Mouse (Mus musculus): ENCODE measurements around the gene Bicd2.

Gene Bicd2

DNA sequence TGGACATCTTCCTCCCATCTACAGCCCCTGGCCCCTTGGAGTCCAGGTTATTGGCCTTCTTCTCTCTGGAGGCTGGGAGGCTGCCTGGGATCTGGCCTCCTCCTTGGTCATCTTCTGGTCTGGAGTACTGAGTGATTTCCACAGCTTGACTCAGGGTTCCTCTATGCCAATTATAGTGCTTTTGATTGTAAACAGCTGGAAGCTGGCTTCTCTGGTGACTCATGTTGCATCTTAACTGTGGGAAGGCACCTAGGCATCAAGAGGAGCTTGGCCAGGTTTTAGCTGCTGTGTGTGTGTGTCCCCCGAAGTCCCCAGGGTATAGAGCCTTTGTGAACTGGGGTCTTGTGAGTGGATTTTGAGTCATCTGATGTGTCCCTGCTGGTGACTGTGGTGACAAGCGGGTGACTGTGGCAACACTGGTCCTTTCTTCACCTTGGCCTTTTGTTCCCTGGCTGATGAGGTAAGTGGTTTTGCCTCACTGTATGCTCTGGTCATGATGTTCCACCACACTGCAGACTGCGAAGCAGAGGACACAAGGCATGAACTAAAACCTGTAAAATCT lies 53.6 kb downstream of the Bicd2 start:
- in situ Hi-C loops (cut with MboI, MseI) = loop anchor here in 1 of 2 experiments (10.0 kb wide), 1 partner anchor 890 kb away; no protein-coding TSS in a partner anchor

- in situ Hi-C loops (cut with MboI, MseI) = loop anchor here in 1 of 2 experiments (10.0 kb wide), 1 partner anchor 892 kb away; no protein-coding TSS in a partner anchor
Observed at GRCm38 (mm10) chr13:49396798-49397197, 55.4 kb downstream of the Bicd2 start.

DNA sequence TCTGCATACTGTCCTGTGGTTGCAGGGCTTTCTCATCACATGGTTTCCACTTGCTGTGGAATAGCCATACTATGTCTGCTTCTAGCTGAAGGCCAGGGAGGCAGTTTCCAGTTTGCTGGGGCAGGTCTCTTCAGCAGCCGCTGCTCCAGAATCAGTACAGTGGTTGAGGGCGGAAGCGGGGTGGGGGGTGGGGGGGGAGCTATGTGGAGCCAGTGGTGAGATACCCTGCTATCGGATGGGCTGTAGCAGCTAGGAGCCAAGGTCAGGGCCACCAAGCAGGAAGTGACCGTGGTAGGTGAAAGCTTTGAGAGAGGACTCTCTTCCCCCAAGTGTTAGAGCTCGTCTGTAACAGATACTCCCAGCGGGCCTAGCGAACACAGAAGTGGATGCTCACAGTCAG lies 56.8 kb downstream of the Bicd2 start:
- in situ Hi-C loops (cut with MboI, MseI) = loop anchor here in 1 of 2 experiments (10.0 kb wide), 1 partner anchor 893 kb away; no protein-coding TSS in a partner anchor

DNA sequence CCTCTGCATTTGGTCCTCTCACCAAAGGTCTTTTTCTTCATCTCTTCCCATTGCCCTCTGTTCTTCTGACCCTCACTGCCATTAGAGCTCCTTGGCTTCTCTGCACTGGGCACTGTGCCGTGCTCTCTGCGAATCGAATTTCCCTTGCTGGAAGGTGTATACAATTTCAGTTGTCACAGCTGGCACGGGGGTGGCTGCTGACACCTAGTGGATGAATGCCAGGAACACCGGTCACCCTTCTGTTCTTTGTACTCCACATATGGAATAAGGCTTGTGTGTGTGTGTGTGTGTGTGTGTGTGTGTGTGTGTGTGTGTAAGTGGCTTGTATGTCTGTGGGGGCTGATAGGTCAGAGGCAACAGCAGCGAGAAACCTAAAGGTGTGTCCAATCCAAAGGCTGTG lies 58.8 kb downstream of the Bicd2 start:
- in situ Hi-C loops (cut with MboI, MseI) = no loop called here

DNA sequence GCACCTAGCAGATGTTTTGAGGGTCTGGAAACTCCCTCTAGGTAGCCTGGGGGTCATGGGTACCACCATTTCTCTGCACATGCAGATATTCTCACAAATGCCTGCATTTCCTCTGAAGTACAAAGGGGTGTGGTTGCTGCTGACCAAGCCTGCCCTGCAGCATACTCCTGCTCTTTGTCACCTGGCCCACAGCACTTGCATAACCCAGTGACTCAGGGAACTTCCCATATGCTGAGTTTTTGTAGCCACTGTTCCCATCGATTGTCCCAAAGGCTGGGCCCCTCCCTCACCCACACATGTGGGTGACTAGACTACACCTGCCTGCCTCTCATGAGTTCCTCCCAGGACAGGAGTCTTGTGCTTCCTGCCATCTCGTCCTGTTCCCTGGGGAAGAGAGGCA lies 61.2 kb downstream of the Bicd2 start:
- in situ Hi-C loops (cut with MboI, MseI) = no loop called here

DNA sequence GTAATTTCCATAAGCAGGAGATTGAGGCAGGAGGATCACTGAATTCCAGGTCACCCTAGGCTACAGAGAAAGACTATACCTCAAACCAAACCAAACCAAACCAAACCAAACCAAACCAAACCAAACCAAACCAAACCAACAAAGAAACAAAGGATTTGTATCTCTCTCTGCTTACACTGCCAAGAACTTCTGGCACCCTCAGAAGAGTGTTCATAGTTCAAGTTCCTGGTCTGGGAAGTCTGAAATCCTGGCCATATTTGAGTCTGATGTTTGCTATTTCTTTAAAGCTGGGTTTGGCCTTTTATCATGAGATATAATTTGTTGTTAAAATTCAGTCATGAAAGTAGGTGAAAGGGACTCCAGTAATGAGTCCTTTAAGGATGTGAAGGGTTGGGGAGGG lies 66.4 kb downstream of the Bicd2 start:
- in situ Hi-C loops (cut with MboI, MseI) = no loop called here

- in situ Hi-C loops (cut with MboI, MseI) = no loop called here
Observed at GRCm38 (mm10) chr13:49420754-49421605, 79.6 kb downstream of the Bicd2 start, which contains the start of gene Ippk. Ippk (plus strand) TSS chr13:49421249.

- in situ Hi-C loops (cut with MboI, MseI) = no loop called here
Observed at GRCm38 (mm10) chr13:49421606-49421917, 80.2 kb downstream of the Bicd2 start.

- in situ Hi-C loops (cut with MboI, MseI) = no loop called here
Observed at GRCm38 (mm10) chr13:49421959-49422358, 80.6 kb downstream of the Bicd2 start.

GRCm38 (mm10) chr13:49426736-49427135 lies 85.4 kb downstream of the Bicd2 start:
- in situ Hi-C loops (cut with MboI, MseI) = no loop called here

- in situ Hi-C loops (cut with MboI, MseI) = no loop called here
Observed at GRCm38 (mm10) chr13:49428042-49428675, 86.8 kb downstream of the Bicd2 start.

GRCm38 (mm10) chr13:49430529-49430928 lies 89.1 kb downstream of the Bicd2 start:
- in situ Hi-C loops (cut with MboI, MseI) = loop anchor here in 1 of 2 experiments (5.0 kb wide), 1 partner anchor 48 kb away; no protein-coding TSS in a partner anchor

DNA sequence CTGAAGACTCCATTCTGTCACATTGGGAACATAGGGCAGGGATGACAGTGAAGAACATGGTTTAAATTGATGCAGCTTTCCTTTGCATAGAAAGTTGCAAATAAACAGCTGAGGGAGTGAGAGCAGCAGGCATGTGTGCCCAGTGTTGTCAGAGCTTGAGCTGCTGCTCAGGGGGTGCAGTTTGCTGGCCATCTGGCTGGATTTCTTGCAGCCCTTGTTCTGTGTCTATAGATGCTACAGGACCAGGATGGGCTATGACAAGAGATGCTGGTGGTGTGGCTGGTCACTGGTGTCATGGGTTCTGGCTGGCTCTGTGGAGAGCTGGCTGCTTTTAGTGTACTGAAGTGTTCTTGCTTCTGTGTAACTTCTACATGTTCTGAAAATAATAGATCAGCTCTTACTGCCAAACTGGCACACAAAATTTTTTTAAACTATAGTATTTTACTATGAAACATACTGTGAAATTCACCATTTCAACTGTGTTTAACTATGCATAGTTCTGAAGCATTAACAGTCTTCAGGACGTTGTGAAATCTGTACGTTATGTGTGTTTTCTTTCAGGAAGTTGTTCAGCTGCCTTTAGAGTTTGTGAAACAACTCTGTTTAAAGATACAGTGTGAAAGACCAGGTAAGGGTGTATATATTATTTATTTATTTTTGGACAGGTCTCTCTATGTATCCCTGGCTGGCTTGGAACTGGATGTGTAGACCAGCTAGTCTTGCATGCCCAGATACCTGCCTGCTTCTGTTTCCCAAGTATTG lies 92.1 kb downstream of the Bicd2 start:
- in situ Hi-C loops (cut with MboI, MseI) = loop anchor here in 1 of 2 experiments (5.0 kb wide), 1 partner anchor 51 kb away; no protein-coding TSS in a partner anchor

DNA sequence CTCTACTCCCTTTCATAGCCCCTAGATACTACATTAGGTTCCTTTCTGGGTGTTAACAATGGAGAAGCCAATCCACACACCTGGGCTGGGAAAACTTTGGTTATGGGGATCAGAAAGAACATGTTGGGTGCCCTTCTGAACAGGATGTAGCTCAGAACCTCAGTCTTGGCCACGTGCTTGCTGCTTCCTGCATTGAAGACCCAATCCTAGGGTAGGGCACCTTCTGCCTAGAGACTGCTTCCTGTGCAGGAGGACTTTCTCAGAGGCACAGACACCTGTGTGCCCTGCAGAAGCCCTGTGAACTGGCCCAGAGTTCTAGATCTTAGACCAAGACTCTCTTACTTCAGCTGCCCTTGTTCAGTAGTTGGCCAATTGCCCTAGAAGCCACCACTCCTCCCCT lies 94.4 kb downstream of the Bicd2 start:
- in situ Hi-C loops (cut with MboI, MseI) = no loop called here

DNA sequence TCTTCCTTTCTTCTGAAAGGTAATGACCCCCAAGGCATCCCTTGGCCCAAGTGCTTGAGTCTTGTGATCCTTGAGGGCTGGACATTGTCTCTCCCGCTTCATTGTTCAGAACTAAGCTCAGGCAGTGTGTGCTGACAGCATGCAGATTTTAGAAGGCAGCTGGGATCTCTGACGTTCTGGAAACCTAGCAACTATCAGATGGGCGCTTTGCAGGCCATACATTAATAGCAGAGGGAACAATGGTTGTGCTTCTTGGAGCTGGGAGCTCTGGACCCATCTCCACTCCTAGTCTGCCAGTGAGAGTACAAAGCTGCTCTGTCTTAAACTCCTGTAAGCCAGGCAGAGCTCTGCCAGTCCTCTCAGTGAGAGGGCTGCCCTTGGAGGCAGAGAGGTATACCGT lies 94.8 kb downstream of the Bicd2 start:
- in situ Hi-C loops (cut with MboI, MseI) = no loop called here

All from T-helper 17 cell (primary cell).